Mouse (Mus musculus): ENCODE data around the gene Mon2. TPM values are rescaled to one million over a fixed set of nuclear protein-coding genes. Genes with fewer than 3 reads are reported as not detected.

The Mon2 gene
- polyA plus RNA-seq, 1 experiment from 2014 or later = 26.1 TPM

GRCm38 (mm10) chr10:123092577-123092976, 16.3 kb upstream of the Mon2 start:
- Histone ChIP-seq H3K4me1 (replicated peaks) (no peaks in the 10 kb centered on the region), H3K9me3 (no peaks in the 10 kb centered on the region), H3K36me3 (no peaks in the 10 kb centered on the region), H3K27me3 (no peaks in the 10 kb centered on the region), H3K27ac (replicated peaks) (no peak overlapping the region), H3K4me3 (no peak overlapping the region), H3K4me2 (no peak overlapping the region), H3K9ac (no peak overlapping the region)
- 79% methylated on average over 3 of the region's 3 CpGs for WGBS
- no peak for ATAC-seq (ENCODE audit: low FRiP score, low read depth)

- no peak; the same call in 1 of the 2 replicates for ATAC-seq (ENCODE audit: low FRiP score, low read depth)
- H3K4me1 ChIP-seq (replicated peaks) = no peaks in the 10 kb centered on the region
- no peak overlapping the region for H3K4me2 ChIP-seq
- H3K27me3 ChIP-seq = no peaks in the 10 kb centered on the region
- no peak overlapping the region for H3K4me3 ChIP-seq
- H3K27ac ChIP-seq (replicated peaks) = no peak overlapping the region
- no peaks in the 10 kb centered on the region for H3K36me3 ChIP-seq
- H3K9ac ChIP-seq = no peak overlapping the region
- WGBS = 26% methylated on average over 5 of the region's 5 CpGs
- H3K9me3 ChIP-seq = no peaks in the 10 kb centered on the region
Measured at GRCm38 (mm10) chr10:123091737-123092136, 15.4 kb upstream of the Mon2 start.

- Histone ChIP-seq H3K27me3 (no peaks in the 10 kb centered on the region), H3K27ac (replicated peaks) (no peak overlapping the region), H3K9ac (no peak overlapping the region), H3K36me3 (no peaks in the 10 kb centered on the region), H3K4me2 (no peak overlapping the region), H3K4me1 (replicated peaks) (no peaks in the 10 kb centered on the region), H3K9me3 (no peaks in the 10 kb centered on the region), H3K4me3 (no peak overlapping the region)
- no peak for ATAC-seq (ENCODE audit: low FRiP score, low read depth)
- 81% methylated on average over 12 of the region's 12 CpGs for WGBS
Measured at GRCm38 (mm10) chr10:123089425-123089930, 13.2 kb upstream of the Mon2 start.

GRCm38 (mm10) chr10:123086847-123087246, 10.5 kb upstream of the Mon2 start:
- no peak for ATAC-seq (ENCODE audit: low FRiP score, low read depth)
- H3K27ac ChIP-seq (replicated peaks) = no peak overlapping the region
- H3K27me3 ChIP-seq = no peaks in the 10 kb centered on the region
- no peaks in the 10 kb centered on the region for H3K36me3 ChIP-seq
- no peaks in the 10 kb centered on the region for H3K9me3 ChIP-seq
- no peak overlapping the region for H3K4me3 ChIP-seq
- no peak overlapping the region for H3K4me2 ChIP-seq
- no peaks in the 10 kb centered on the region for H3K4me1 ChIP-seq (replicated peaks)
- WGBS = 83% methylated on average over 2 of the region's 2 CpGs
- H3K9ac ChIP-seq = no peak overlapping the region

GRCm38 (mm10) chr10:123084900-123085641, 8.8 kb upstream of the Mon2 start:
- no peak for ATAC-seq (ENCODE audit: low FRiP score, low read depth)
- Histone ChIP-seq H3K4me1 (replicated peaks) (no peaks in the 10 kb centered on the region), H3K27ac (replicated peaks) (no peak overlapping the region), H3K9ac (no peak overlapping the region), H3K27me3 (no peaks in the 10 kb centered on the region), H3K9me3 (no peaks in the 10 kb centered on the region), H3K4me3 (no peak overlapping the region), H3K36me3 (no peaks in the 10 kb centered on the region), H3K4me2 (no peak overlapping the region)
- 67% methylated on average over 10 of the region's 10 CpGs for WGBS

DNA sequence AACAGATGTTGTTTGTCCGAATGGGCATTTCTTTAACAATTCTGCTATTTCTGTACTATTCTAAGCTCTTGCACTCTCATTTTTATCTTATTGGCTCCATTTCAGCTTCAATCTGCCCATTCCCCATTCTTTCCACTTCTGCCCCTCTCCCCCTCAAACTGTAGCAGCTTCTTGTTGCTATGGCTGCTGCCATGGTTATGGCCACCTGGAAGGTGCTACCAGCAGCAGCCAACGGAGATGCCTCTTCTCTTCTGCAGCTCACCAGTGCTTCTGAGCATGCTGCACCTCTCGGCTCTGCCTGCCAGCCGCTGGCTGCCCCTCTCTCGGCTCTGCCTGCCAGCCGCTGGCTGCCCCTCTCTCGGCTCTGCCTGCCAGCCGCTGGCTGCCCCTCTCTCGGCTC, 8.0 kb upstream of the Mon2 start:
- no peak overlapping the region for H3K4me2 ChIP-seq
- H3K27ac ChIP-seq (replicated peaks) = 0 out of 2 replicates have a peak overlapping the region, but pooled peaks have one; percentile 20
- no peak overlapping the region for H3K9ac ChIP-seq
- H3K27me3 ChIP-seq = no peaks in the 10 kb centered on the region
- ATAC-seq (ENCODE audit: low FRiP score, low read depth) = no peak
- H3K4me1 ChIP-seq (replicated peaks) = no peaks in the 10 kb centered on the region
- H3K9me3 ChIP-seq = no peaks in the 10 kb centered on the region
- no peak overlapping the region for H3K4me3 ChIP-seq
- no peaks in the 10 kb centered on the region for H3K36me3 ChIP-seq
- WGBS = 56% methylated on average over 9 of the region's 9 CpGs

- peak; percentile 79; the same call in 1 of the 2 replicates for ATAC-seq (ENCODE audit: low FRiP score, low read depth)
- H3K27me3 ChIP-seq = no peaks in the 10 kb centered on the region
Measured at GRCm38 (mm10) chr10:123075751-123076242, 508 bp downstream of the Mon2 start.

GRCm38 (mm10) chr10:123071997-123072396, 4.3 kb downstream of the Mon2 start:
- WGBS = 94% methylated on average over 2 of the region's 2 CpGs
- no peak overlapping the region for H3K4me3 ChIP-seq
- no peak overlapping the region for H3K27ac ChIP-seq (replicated peaks)
- no peaks in the 10 kb centered on the region for H3K9me3 ChIP-seq
- peaks cover 18% of the 10 kb centered on the region for H3K4me1 ChIP-seq (replicated peaks)
- ATAC-seq (ENCODE audit: low FRiP score, low read depth) = no peak
- peaks cover 14% of the 10 kb centered on the region for H3K36me3 ChIP-seq
- no peaks in the 10 kb centered on the region for H3K27me3 ChIP-seq
- H3K9ac ChIP-seq = no peak overlapping the region
- H3K4me2 ChIP-seq = no peak overlapping the region

More at GRCm38 (mm10) chr10:123075751-123076242, 508 bp downstream of the Mon2 start:
- peak overlapping the region; percentile 82 for H3K27ac ChIP-seq (replicated peaks)
- peak overlapping the region; percentile 54 for H3K4me3 ChIP-seq
- H3K36me3 ChIP-seq = peaks cover 7% of the 10 kb centered on the region; the same call in 1 of the 2 replicates
- 0% methylated on average over 45 of the region's 48 CpGs for WGBS
- H3K4me2 ChIP-seq = peak overlapping the region; percentile 73
- H3K4me1 ChIP-seq (replicated peaks) = peaks cover 18% of the 10 kb centered on the region
- no peaks in the 10 kb centered on the region for H3K9me3 ChIP-seq
- peak overlapping the region; percentile 65 for H3K9ac ChIP-seq

- Histone ChIP-seq H3K9me3 (no peaks in the 10 kb centered on the region), H3K4me3 (no peak overlapping the region), H3K27ac (replicated peaks) (no peak overlapping the region), H3K27me3 (no peaks in the 10 kb centered on the region), H3K9ac (no peak overlapping the region), H3K4me2 (no peak overlapping the region), H3K4me1 (replicated peaks) (no peaks in the 10 kb centered on the region), H3K36me3 (no peaks in the 10 kb centered on the region; the same call in 1 of the 2 replicates)
- ATAC-seq (ENCODE audit: low FRiP score, low read depth) = no peak
- WGBS = 95% methylated on average over 2 of the region's 2 CpGs
Measured at GRCm38 (mm10) chr10:123063021-123063420, 13.3 kb downstream of the Mon2 start.

GRCm38 (mm10) chr10:123060831-123061230, 15.5 kb downstream of the Mon2 start:
- Histone ChIP-seq H3K4me3 (no peak overlapping the region), H3K4me2 (no peak overlapping the region), H3K27me3 (no peaks in the 10 kb centered on the region), H3K36me3 (no peaks in the 10 kb centered on the region; the same call in 1 of the 2 replicates), H3K4me1 (replicated peaks) (0 out of 2 replicates have a peak, but pooled peaks cover 2% of the 10 kb centered on the region), H3K9me3 (no peaks in the 10 kb centered on the region), H3K9ac (no peak overlapping the region), H3K27ac (replicated peaks) (no peak overlapping the region)
- 93% methylated on average over 6 of the region's 6 CpGs for WGBS
- no peak for ATAC-seq (ENCODE audit: low FRiP score, low read depth)

- H3K27ac ChIP-seq (replicated peaks) = no peak overlapping the region
- no peak overlapping the region for H3K9ac ChIP-seq
- H3K27me3 ChIP-seq = no peaks in the 10 kb centered on the region
- no peaks in the 10 kb centered on the region for H3K9me3 ChIP-seq
- no peaks in the 10 kb centered on the region; the same call in 1 of the 2 replicates for H3K36me3 ChIP-seq
- 94% methylated on average over 1 of the region's 1 CpGs for WGBS
- no peak for ATAC-seq (ENCODE audit: low FRiP score, low read depth)
- H3K4me2 ChIP-seq = no peak overlapping the region
- 0 out of 2 replicates have a peak, but pooled peaks cover 2% of the 10 kb centered on the region for H3K4me1 ChIP-seq (replicated peaks)
- no peak overlapping the region for H3K4me3 ChIP-seq
Measured at GRCm38 (mm10) chr10:123057082-123057481, 19.2 kb downstream of the Mon2 start.

DNA sequence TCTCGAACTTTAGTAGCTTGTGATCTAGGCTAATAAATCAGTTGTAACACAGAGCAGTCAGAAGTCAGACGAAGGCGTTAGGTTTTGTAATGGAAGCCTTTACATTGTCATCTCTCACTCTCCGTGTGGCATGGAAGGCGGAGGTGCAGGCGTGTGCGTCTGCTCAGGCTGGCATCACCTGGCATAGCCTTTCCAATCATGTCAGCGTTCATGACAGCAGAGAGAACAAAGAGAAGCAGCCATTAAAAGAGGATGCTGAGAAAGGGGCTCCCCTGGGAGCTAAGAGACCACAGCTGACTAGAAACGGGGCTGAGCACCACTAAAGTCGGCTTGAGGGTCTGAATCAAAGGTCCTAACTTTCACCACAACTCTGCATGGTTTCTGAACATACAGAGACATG, 19.8 kb downstream of the Mon2 start:
- no peaks in the 10 kb centered on the region for H3K27me3 ChIP-seq
- no peak overlapping the region for H3K4me2 ChIP-seq
- no peak for ATAC-seq (ENCODE audit: low FRiP score, low read depth)
- H3K9ac ChIP-seq = no peak overlapping the region
- 59% methylated on average over 10 of the region's 10 CpGs for WGBS
- H3K9me3 ChIP-seq = no peaks in the 10 kb centered on the region
- H3K4me1 ChIP-seq (replicated peaks) = 0 out of 2 replicates have a peak, but pooled peaks cover 2% of the 10 kb centered on the region
- no peaks in the 10 kb centered on the region; the same call in none of the 2 replicates for H3K36me3 ChIP-seq
- no peak overlapping the region for H3K4me3 ChIP-seq
- H3K27ac ChIP-seq (replicated peaks) = no peak overlapping the region
